Mouse (Mus musculus): ENCODE measurements at regions not wholly inside any gene's neighbourhood (a gene's known extent, or its start where the extent isn't known, plus 50 kb on each side); places are given as distances from the start of the nearest gene placed in this dataset.
"Not testable (repeated sequence)": the region's sequence is repeated elsewhere in the genome, so short reads cannot be mapped to it uniquely, and the experiment has no call there.

- 15% methylated on average over 2 of the region's 2 CpGs for WGBS
- no peak overlapping the region for H3K4me3 ChIP-seq (replicated peaks; ENCODE audit: insufficient read depth, low read depth, low read length)
- no peak for DNase-seq
- H3K27me3 ChIP-seq (ENCODE audit: control insufficient read depth, insufficient read depth, low read length) = no peaks in the 10 kb centered on the region
- no peak overlapping the region for H3K27ac ChIP-seq (ENCODE audit: insufficient read depth, low read length)
- no peak for TF ChIP-seq POLR2A (IDR thresholded peaks at IDR 0.05; ENCODE audit: borderline replicate concordance, insufficient read depth, low read length)
- no peaks in the 10 kb centered on the region for H3K4me1 ChIP-seq (ENCODE audit: control insufficient read depth, insufficient read depth, low read length)
Observed at GRCm38 (mm10) chr4:51679097-51679496, 462.6 kb downstream of the Cylc2 start.

GRCm38 (mm10) chr4:51683345-51683744 is 466.9 kb downstream of the Cylc2 start:
- not testable (repeated sequence) for H3K4me3 ChIP-seq (replicated peaks; ENCODE audit: insufficient read depth, low read depth, low read length); DNase-seq; H3K4me1 ChIP-seq (ENCODE audit: control insufficient read depth, insufficient read depth, low read length); H3K27ac ChIP-seq (ENCODE audit: insufficient read depth, low read length); H3K27me3 ChIP-seq (ENCODE audit: control insufficient read depth, insufficient read depth, low read length)

- no peak for DNase-seq
- Histone ChIP-seq H3K27ac (ENCODE audit: insufficient read depth, low read length) (no peak overlapping the region), H3K27me3 (ENCODE audit: control insufficient read depth, insufficient read depth, low read length) (no peaks in the 10 kb centered on the region), H3K4me1 (ENCODE audit: control insufficient read depth, insufficient read depth, low read length) (no peaks in the 10 kb centered on the region), H3K4me3 (replicated peaks; ENCODE audit: insufficient read depth, low read depth, low read length) (no peak overlapping the region)
- TF ChIP-seq CTCF (IDR thresholded peaks at IDR 0.05; ENCODE audit: borderline replicate concordance, insufficient read depth, low read depth, low read length) (no peak), POLR2A (IDR thresholded peaks at IDR 0.05; ENCODE audit: borderline replicate concordance, insufficient read depth, low read length) (no peak)
- 44% methylated on average over 3 of the region's 3 CpGs for WGBS
Observed at GRCm38 (mm10) chr4:51686651-51687050, 470.2 kb downstream of the Cylc2 start.

Data from cerebellum, adult 2 months (tissue).